Mouse (Mus musculus): ENCODE measurements at regions not wholly inside any gene's neighbourhood (a gene's known extent, or its start where the extent isn't known, plus 50 kb on each side); places are given as distances from the start of the nearest gene placed in this dataset.

DNA sequence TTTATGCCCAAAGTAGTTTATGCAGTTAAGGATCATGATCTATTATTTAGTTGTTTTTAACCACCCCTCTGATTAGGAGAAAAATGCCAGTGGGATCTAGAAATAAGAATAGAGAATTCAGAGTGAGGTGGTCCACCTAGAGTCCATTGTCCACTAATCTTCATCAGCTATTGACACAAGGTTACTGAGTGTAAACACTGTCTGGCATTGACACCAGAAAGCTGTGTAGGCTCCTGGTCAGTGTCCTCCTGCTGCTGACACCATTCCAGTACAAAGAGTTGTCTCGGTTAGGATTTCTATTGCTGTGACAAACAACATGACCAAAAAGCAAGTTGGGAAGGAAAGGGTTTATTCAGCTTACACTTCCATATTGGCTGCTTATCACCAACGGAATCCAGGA is 110.1 kb upstream of the Slc4a7 start:
- no peak for ATAC-seq (replicated peaks; ENCODE audit: low FRiP score, poor library complexity, severe bottlenecking)

DNA sequence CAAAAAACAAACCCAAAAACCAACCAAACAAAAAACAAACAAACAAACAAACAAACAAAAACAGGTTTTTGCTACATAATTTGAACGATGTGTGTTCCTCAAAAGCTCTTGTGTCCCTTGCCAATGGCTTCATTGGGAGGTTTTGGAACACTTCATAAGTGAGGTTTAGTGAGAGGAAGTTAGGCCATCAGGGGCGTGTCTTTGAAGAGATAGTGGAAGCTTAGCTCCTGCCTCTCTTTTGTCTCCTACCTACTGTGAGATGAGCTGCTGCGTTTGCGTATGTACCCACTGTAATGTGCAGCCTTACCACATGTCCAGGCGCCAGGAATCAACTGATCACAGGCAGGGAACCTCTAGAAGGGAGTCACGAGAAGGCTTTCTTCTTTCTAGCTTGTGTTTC is 107.3 kb upstream of the Slc4a7 start:
- no peak for ATAC-seq (replicated peaks; ENCODE audit: low FRiP score, poor library complexity, severe bottlenecking)

DNA sequence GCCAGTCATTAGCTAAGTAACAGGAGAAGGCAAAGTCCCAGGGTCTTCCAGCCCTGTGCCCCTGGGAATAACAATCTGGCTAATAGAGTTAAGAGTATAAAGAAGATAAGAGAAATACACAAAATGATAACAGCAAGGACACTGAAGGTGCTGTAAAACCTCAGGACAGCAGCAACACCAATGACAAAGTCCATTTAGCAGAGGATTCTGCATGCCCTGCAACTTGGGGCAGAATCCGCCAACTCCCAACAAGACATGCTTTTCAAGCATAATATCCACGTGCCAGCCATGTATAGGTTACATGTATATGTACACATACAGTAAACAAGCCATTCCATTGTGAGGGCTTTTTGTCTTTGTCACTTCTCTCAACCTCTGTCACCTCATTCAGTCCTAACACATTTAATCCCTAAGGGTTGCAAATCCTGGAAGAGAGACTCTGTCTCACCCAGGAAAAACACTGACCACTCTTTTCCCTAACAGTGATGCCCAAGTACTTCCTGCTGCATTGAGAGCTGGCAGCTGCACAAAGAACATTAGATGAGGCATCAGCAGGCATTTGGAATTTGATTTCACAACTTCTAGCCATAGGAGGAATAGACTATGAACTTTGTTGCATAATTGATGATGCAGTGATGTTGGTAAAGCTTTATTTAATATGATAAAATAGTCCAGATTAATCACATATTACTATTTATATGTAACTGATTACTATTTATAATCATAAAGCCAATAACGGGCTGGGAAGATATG is 105.8 kb upstream of the Slc4a7 start:
- ATAC-seq (replicated peaks; ENCODE audit: low FRiP score, poor library complexity, severe bottlenecking) = no peak

- no peak for ATAC-seq (replicated peaks; ENCODE audit: low FRiP score, poor library complexity, severe bottlenecking)
Observed at GRCm38 (mm10) chr14:14599586-14599985, 102.5 kb upstream of the Slc4a7 start.

DNA sequence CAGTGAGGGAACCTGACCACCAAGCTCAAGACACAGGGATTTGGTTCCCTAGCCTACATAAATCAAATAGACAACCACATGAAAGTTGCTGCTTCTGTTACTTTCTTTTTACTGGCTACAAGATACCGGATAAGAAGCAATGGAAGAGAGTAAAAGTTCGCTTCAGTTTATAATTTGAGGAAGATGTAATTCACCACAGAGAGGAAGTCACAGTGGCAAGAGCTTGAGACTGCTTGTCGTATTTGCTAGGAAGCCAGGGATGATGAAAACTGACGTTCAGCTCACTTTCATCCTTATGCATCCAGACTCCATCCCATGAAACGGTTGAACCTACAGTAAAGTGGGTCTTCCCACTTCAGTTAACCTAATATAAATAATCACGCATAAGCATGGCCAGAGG is 102.1 kb upstream of the Slc4a7 start:
- ATAC-seq (replicated peaks; ENCODE audit: low FRiP score, poor library complexity, severe bottlenecking) = no peak

DNA sequence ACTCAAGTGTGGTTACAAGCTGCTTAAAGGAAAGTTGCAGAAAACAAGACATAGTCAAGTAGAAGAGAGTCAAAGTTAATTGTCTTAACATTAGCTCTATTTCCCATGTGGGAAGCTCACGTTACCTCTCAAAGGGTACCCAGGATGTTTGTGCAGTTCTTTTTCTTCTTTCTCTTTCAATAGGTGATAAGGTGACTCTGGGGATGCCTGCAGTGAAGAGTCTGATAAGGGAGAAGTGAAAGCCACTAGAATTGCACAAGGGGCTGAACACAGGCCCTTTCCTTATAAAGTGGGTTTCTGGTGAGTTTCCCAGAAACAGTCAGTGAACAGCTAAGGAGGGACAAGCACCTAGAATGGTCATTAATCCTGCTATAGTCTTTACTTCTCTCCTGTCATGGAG is 98.6 kb upstream of the Slc4a7 start:
- ATAC-seq (replicated peaks; ENCODE audit: low FRiP score, poor library complexity, severe bottlenecking) = no peak

DNA sequence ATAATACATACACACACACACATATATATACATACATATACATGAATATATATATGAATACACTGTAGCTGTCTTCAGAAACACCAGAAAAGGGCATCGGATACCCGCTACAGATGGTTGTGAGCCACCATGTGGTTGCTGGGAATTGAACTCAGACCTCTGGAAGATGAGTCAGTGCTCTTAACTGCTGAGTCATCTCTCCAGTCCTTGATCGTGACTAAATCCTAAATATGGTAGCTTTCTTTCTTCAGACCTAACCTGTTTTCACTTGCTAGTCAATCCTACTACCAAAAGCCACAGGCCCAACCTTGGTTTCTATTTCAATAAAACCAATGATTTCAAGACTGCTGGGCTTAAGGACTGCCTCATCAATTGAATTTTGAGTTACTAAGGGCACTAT is 95.0 kb upstream of the Slc4a7 start:
- ATAC-seq (replicated peaks; ENCODE audit: low FRiP score, poor library complexity, severe bottlenecking) = no peak

DNA sequence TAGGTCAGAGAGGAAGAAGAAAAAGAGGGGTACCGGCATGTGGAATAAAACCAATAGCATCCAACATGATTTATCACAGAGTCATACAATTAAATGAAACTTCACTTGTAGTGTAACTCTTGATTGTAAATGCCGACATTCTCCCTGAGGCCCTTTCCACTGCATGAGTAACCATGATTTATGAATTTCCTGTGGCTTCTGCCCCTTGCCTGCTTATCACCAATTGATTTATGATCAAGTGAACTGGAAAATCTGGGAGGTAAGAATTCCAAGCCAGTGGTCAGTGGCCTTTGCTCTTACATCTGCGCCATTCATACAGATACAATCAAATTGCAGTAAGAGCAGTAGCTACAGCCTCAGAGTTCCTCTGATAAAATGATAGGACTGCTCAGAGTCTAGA is 89.8 kb upstream of the Slc4a7 start:
- no peak for ATAC-seq (replicated peaks; ENCODE audit: low FRiP score, poor library complexity, severe bottlenecking)

GRCm38 (mm10) chr14:14620316-14620715 is 81.8 kb upstream of the Slc4a7 start:
- no peak for ATAC-seq (replicated peaks; ENCODE audit: low FRiP score, poor library complexity, severe bottlenecking)

DNA sequence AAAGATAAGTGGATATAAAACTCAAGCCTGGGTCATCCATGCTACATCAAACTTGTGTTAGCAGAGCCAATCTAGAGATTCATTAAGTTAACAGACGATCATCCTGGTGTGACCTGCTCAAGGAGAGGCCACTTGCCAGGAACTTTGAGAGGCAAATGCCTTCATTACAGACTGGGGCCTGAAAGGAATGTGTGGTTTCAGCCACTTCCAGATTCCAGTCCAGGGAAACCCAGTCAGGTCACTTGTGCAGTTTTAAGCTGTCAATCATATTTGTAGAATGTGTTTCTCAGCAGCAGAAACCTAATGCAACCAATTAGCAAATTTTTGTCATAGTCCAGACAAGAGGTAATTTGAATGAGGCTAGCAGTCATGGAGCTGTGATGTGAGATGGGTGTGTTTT is 73.4 kb upstream of the Slc4a7 start:
- no peak for ATAC-seq (replicated peaks; ENCODE audit: low FRiP score, poor library complexity, severe bottlenecking)

DNA sequence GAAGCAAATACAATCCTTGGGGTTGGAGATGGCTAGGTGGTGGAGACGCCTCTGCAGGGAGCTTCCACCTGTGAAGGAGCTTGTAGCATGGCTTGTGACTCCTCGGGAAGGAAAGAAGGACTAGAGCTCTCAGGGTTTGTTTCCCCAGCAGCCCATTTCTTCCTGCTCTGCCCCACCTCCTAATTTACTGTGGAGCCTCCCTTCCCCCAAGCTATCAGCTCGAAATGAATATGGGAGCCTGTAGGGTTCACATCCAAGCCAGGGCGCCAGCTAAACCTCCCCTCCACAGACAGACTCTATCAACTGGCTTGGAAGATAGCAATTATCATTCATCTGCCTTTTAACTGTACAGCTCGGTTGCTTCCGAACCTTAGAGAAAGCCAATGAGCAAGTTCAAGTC is 70.3 kb upstream of the Slc4a7 start:
- ATAC-seq (replicated peaks; ENCODE audit: low FRiP score, poor library complexity, severe bottlenecking) = no peak

- ATAC-seq (replicated peaks; ENCODE audit: low FRiP score, poor library complexity, severe bottlenecking) = no peak
Observed at GRCm38 (mm10) chr14:14632471-14632870, 69.6 kb upstream of the Slc4a7 start.

- peak; percentile 46 for ATAC-seq (replicated peaks; ENCODE audit: low FRiP score, poor library complexity, severe bottlenecking)
Observed at GRCm38 (mm10) chr14:14632951-14633931, 68.8 kb upstream of the Slc4a7 start.

- no peak for ATAC-seq (replicated peaks; ENCODE audit: low FRiP score, poor library complexity, severe bottlenecking)
Observed at GRCm38 (mm10) chr14:14634021-14634420, 68.1 kb upstream of the Slc4a7 start.

GRCm38 (mm10) chr14:14639102-14640015 is 62.7 kb upstream of the Slc4a7 start:
- no peak for ATAC-seq (replicated peaks; ENCODE audit: low FRiP score, poor library complexity, severe bottlenecking)

DNA sequence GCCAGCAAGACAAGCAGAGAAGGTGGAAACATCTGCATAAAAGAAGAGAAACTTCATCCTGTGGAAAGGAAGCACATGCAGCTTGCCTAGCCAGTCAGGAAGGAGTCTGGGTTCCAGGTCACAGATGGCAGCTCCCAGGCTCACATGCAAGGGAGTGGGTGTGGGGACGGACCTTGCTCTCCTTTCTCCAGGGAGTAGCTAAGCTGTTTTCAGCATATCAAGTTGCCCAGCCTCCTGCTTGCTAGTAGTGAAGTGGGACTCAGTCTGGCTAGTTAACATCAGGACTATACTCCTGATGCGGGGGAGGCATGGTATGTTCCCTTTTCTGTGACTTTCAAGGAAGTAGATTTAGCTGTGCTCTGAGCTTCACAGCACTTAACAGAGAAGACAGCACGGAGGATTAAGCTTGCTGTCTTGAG is 62.0 kb upstream of the Slc4a7 start:
- no peak for ATAC-seq (replicated peaks; ENCODE audit: low FRiP score, poor library complexity, severe bottlenecking)

GRCm38 (mm10) chr14:14640557-14640956 is 61.5 kb upstream of the Slc4a7 start:
- no peak for ATAC-seq (replicated peaks; ENCODE audit: low FRiP score, poor library complexity, severe bottlenecking)

GRCm38 (mm10) chr14:14643533-14643932 is 58.5 kb upstream of the Slc4a7 start:
- no peak for ATAC-seq (replicated peaks; ENCODE audit: low FRiP score, poor library complexity, severe bottlenecking)

GRCm38 (mm10) chr14:14645084-14645483 is 57.0 kb upstream of the Slc4a7 start:
- ATAC-seq (replicated peaks; ENCODE audit: low FRiP score, poor library complexity, severe bottlenecking) = no peak

All from erythroblast, adult 5-6 weeks (primary cell).